Mouse (Mus musculus): ENCODE measurements at regions not wholly inside any gene's neighbourhood (a gene's known extent, or its start where the extent isn't known, plus 50 kb on each side); places are given as distances from the start of the nearest gene placed in this dataset.

DNA sequence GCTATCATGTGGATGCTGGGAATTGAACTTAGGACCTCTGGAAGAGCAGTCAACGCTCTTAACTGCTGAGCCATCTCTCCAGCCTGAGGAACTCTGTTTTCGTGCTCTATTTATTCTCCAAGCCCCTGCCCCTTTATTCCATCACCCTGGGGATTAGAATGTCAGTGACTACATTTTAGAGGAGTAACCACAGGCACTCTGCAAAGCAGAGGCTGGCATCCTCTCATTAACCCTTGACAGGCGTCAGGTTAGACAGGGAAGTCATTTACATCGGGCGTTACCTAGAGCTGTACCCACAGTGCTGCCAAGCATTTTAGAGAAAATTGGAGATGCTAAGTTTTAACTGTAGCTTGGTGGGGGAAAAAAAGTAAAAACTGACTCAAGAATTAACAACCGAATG is 105.4 kb upstream of the Krr1 start:
- DNase-seq (ENCODE audit: low spot score in 2 of 2) = no peak

DNA sequence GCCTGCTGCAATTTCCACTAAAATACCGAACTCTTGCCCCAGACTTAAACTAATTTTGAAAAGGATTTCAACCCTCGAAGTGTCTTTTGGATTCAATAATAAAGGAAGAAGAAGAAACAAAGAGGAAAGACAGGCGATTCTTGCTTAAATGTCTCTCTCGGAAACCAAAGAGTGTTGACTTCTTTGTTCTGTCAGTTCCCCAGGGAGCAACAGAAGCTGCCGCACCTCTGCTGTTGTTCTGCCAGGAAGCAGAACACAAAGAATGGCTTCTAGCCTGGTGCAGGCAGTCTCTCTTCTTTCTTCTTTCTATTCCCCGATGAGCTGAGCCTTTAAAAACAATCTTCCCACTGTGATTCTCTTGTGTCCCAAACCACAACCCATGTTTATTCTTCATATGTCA is 104.9 kb upstream of the Krr1 start:
- DNase-seq (ENCODE audit: low spot score in 2 of 2) = no peak

DNA sequence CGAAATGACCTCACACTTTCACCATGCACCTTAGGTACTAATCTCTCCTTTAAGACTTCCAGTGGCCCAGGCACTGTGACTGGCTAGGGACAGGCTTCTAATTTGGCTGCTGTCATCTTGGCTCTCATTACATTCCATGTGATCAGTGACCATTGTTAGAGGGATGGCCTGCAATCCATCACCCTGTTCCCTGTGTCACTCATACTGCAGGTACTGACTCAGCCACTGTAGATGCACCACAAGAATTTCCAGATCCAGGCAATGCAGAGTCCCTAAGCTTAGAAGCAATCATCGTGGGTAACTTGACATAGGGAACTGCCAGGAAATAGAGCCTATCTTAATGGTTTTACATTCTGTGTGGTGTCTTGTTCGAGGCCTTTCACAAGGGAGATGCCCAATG is 92.1 kb upstream of the Krr1 start:
- DNase-seq (ENCODE audit: low spot score in 2 of 2) = no peak

DNA sequence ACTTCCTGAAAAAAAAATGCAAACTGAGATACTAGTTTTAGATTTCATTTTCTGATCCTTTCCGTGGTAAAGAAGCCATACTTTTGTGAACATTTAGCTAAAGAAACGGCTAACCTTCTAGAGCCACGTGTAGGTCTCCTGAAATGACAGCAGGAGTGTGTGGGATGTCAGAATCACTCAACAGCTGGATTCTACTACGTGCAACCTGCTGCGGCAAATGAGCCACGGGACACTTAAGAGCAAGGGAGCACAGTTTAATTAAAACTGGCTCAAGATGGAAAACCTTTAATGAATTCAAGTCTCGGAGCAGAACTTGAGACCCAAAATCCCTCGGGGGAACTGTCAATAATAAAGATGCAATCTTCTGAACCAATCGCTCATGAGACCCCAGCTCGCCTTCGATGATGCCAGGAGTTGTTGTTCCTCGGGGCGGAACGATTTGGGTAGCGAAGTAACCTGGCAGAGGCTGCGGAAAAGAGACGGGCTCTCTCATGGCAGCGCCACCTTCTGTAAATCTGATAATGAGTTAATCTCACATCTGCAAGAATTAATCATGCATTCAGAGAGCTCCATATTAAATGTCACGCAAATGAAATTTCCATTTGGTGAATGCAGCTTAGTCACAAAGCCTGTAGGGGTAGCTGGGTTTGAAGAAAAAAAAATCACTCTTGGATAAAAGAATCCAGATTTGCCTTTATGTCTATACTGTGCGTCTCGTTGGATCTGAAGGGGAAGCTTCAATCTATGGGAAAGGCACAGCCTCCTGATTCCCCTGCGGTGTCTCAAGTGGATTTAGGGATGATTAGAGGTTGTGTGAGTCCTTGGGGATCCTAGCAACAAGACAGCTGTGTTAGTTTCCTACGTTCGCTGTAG is 90.9 kb upstream of the Krr1 start:
- no peak for DNase-seq (ENCODE audit: low spot score in 2 of 2)

DNA sequence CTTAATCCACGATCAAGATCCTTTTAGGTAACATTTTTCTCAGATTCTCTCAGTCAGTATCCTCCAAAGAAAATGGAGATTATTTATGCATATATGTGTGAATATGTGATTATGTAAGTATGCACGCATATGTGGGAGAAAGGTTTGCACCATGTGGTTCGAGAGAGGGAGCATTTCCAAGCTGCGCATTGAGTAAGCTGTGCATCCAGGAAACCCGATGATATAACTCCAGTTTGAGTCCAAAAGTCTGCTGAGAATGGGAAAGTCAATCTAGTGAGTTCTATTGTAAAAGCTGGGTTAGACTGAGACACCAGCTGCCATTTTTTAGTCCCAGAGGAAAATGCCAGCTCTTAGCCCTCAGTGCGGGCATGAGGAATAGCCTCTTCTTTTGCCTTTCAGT is 89.9 kb upstream of the Krr1 start:
- DNase-seq (ENCODE audit: low spot score in 2 of 2) = no peak

DNA sequence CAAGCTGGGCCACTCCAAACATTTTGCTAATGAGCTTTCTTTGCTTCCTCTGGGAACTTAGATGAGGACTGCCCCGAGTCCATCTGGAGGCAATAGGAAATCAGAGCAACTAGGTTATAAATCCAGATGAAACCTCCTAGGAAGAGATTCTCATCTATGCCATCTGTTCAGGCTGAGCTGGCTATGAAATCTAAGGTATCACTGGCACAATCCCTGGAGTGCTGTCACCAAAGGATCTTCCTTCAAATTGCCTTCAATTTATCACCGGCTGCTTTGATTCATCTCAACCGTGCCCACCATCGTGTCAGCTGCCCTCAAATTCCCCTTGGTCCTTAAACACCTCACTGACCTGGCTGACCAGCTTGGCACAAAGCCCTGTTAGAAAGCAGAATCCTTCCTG is 87.8 kb upstream of the Krr1 start:
- no peak for DNase-seq (ENCODE audit: low spot score in 2 of 2)

DNA sequence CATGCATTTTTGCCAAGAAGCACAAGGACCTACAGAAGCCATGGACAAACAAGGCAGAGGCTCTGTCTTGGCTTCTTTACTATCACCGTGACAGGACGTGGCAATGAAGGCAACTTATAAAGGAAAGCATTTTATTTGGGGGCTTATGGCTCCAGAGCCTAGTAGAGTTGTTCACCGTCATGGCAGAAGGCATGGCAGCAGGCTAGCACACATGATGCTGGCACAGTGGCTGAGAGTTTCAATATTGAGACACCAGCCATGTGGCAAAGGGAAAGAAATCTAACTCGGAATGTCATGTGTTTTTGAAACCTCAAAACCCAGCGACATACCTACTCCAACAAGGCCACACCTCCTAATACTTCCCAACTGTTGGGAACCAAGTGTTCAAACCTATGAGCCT is 83.4 kb upstream of the Krr1 start:
- DNase-seq (ENCODE audit: low spot score in 2 of 2) = no peak

DNA sequence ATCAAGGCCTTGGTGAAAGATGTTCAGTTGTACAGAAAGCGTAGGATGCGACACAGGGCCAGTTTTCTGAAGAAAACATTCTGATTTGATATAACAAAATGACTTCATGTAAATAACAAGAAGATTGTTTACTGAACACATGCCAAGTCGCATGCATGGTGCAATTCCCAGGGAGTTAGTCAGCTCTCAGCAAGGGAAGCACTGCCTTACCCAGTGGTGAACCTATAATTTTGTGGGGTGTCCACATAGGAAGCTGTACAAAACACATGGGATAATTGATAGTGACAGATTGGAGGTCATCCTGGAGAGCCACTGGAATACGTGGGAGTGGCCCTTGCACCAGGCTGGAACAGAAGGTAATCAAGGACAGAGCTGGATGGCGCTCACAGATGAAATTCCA is 79.0 kb upstream of the Krr1 start:
- no peak for DNase-seq (ENCODE audit: low spot score in 2 of 2)

DNA sequence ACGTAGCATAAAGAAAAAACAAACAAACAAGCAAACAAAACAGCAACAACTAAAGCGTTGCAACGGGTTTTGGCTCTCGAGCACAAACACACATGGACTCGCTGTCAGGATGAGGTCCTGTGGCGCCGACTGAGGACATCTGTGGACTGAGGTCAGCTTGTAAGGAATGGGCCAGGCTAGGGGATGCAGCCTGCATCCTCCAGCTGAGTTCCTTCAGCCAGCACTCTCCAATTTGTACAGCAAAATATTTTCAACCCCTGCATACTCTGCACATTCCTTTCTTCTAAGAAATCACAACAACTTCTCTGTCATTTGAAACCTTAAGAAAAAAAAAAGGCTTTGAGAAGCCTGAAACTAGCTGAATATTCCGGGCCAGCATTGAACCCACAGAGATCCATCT is 78.5 kb upstream of the Krr1 start:
- peak; percentile 18 to 19 for DNase-seq (ENCODE audit: low spot score in 2 of 2)

DNA sequence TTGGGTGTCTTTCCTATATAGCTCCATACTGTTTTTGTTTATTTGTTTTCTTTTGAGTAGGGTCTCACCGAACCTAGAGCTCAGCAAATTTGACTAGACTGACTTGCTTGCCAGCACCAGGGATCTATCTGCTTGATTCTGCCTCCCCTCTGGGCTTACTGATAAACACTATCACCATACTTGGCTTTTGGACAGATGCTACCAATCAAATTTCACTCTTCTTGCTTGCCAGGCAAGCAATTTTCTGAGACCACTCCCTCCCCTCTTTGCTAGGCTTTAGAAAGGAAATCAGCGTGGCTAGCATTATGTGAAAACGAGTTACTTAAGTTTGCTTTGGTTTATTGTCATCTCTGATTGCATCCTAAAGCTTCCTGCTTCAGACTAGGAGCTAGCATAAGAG is 75.1 kb upstream of the Krr1 start:
- DNase-seq (ENCODE audit: low spot score in 2 of 2) = no peak

DNA sequence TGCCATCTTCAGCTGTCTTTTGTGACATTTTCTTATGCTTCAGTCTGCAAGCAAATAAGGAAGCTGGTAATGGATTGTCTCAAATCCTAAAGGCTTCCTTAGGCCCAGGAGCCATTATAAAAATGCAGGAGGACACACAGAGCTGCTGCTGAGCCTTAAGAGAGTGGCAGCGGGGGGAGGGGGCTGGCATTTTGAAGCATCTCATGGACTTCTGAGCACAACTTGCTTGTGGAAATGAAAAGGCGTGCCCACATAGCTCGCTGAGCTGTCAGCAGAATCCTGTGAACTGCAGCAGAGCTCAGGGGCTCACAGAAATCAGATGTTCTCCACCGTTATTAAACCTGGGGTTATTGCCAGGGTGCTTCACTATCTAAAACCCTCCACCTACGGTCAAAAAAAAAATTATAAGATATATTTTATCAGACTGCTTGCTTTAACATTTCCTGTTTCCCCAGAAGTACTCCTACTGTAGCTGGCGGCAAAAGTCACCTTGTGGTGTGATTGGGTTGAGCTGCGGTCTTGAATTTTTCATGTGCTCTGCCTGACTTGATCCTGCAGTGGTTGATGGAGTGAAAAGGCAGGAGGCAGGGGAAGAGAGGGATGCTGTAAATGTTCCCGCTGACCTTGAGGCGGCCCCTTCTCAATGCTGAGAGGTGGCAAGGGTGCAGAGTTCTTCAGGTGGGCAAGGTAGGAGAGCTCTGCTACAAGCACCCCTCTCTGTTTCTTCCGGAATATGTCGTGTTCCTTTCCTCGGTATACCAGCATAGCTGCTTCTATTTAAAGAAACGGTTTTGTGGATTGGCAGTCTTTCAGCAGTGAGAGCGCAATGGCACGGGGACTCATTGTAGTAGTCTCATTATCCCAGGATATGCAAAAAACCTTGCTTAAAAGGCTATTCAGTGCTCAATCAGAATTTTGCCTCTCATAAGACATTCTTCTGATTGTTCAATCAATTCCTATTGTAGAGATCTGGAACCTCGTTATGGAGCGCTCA is 71.4 kb upstream of the Krr1 start:
- DNase-seq (ENCODE audit: low spot score in 2 of 2) = no peak

DNA sequence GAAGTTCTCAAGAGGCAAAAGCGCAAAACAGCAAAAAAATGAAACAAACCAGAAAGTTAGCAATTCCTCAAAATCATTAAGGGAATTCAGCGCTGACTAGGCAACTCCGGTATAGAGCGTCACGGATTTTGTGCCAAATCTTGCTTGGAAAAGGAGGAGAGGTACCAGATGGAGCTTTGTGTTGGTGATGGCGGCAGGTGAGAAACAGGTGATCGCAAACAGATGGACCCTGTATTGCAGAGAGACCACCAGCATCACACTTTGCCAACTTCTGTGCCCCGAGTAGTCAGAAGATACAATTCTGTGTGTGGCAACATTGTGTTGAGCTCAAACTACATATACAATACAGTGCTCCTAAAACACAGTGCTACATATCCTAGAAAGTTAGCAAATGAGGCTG is 68.5 kb upstream of the Krr1 start:
- no peak for DNase-seq (ENCODE audit: low spot score in 2 of 2)

DNA sequence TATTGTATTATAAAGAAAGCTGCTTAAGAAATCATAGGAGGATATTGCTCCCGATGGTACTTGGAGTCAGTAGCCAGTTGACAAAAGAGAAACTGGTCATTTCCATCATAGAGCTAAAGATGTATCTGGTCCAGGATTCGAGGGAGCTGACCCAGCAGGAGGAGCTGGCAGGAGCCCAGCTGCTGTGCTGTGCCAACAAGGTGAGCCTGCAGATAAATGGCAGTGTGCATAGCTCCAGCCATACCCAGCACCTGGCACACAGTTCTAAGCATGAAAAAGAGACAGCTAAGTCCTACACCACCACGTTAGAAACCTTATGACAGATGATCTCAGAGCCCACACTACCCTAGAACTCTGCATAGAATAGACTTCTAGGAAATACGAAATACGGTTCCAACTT is 64.6 kb upstream of the Krr1 start:
- DNase-seq (ENCODE audit: low spot score in 2 of 2) = no peak

DNA sequence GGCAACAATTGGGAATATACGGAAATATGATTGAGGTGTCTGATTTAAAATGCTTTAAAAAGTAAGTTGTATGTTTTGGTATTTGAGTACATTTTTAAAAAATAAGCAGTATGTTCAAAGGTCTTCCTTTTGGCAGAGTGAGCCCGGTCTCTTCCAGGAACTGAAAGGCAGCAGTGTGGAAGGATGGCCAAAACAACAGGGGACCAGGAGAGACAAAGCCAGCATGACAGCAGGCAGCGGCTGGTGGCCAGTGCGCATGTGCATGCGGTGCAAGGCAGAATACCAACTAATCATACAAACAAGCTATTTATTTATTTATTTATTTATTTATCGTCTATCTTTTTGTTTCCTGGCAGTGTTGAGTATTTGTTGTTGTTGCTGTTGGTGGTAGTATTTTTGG is 59.9 kb upstream of the Krr1 start:
- no peak for DNase-seq (ENCODE audit: low spot score in 2 of 2)

DNA sequence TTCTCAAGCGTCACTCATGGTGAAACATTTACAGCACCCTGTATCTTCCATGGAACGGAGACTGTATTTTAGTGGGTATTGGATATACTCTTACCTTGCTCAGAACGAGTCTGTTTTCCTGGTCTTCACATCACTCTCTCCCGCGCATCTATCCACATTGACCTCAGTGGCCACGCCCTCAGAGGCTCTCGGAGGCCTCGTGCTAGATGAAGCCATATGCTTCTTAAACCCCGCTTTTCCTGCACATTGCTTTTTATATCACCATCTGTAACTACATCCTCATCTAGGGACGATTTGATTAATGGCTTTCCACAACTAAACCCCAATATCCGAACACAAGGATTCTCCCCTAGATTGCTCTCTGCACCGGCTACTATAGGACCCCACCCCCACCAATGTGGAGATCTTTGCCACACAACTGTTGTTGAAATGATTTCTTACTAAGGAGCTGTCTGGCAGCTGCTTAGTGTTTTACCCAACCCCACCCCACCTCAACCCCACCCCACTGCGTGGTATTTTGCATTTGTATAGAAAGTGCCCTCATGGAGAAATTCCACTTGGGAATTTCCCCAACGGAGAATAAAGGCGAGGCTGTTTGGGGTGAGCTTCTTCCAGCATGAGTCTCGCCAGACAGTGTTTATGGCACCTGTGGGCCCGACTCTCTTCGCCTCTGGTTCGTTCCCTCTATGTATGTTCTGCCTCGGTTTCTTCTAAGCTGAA is 59.2 kb upstream of the Krr1 start:
- no peak for DNase-seq (ENCODE audit: low spot score in 2 of 2)

DNA sequence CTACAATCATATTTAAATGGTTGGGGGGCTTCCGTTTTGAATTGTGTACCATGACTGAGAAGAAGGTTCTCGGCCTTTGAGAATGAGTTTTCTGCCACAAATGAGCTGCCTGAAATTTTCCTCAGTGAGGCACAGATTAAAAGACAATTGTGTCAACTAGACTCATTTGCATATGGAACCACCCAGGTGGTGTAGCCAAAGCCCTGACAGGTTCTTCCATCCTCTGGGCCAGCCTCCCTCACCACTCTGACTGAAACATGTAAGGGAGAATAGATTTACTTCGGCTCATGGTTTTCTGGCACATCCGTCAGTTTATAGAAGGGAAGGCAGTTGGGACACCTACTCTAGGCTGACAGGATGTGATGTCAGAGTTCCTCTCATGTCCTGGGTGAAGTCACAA is 58.2 kb upstream of the Krr1 start:
- DNase-seq (ENCODE audit: low spot score in 2 of 2) = no peak

DNA sequence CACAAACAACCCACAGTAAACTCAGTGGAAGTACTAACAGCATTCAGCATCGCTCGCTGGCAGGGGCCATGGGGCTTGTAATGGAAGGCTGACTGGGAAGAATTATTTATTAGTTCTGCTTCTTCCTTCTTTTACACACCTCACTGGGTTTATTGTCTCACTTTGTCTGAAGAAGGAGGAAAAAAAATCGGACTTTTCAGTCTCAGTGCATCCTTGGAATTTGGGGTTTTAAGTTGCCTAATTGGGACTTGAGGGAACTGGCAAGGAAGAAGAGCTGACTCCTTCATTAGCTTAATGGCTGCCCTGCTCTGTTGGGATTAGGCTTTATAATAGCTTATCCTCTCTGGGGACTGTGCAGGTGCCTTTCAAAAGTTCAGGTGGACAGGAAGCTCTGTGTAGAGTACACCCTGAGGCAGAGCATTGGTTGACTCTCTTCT is 54.4 kb upstream of the Krr1 start:
- DNase-seq (ENCODE audit: low spot score in 2 of 2) = no peak

DNA sequence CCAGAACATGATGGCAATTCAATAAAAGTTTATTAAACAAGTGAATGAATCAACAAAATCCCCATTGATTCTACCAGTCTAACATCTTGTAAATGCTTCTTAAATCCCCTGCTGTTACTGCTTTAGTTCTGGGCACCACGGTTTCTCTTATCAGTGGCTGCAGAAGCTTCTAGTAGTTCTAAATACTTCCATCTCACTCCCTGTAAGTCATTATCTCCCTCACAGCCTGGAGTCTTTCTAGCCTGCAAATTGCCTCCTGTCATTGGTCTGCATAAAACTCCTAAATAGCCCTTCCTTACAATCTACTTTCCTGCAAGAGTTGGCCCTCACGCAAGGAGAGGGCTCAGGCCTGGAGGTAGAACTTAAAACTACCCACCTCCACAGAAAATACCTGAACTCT is 53.0 kb upstream of the Krr1 start:
- no peak for DNase-seq (ENCODE audit: low spot score in 2 of 2)

DNA sequence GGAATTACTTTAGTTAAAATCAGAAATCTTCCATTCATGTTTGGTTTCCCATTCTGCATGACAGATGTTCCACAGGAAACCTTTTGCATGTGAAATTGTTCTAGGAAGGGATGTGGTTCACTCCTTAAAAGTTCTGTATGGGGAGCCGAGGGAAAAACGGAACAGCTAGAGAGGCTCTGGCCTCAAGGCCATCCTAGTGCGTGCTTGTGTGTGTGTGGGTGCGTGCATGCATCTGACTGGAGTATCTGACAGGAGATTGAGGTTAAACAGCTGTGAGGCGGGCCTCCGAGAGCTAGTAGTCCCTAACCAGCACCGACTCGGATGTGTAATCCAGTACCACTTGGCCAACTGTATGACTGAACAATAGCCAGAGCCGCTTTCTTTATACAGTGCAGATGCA is 51.0 kb upstream of the Krr1 start:
- DNase-seq (ENCODE audit: low spot score in 2 of 2) = no peak
